Mouse (Mus musculus): ENCODE data around the gene Ehbp1. TPM values are rescaled to one million over a fixed set of nuclear protein-coding genes. Genes with fewer than 3 reads are reported as not detected.

Gene Ehbp1
- polyA plus RNA-seq, 1 experiment from 2014 or later: 42.7 TPM

DNA sequence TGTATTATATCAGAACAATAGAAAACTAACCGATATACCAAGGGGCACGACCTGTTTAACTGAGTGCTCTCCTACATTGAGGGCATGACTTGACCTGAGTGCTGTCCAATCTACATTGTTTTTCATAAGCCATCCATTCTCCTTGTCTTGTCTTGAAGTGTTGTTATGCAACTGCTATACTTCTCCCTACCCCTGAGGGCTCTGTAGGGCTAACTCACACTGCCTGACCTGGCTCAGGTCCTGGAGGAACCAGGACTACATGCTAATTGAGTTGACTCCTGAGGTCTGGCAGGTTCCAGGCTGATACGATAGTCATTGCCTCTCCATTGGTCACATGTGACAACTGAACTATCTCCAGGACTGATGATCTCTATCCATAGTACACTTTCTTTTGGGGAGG is 26.5 kb upstream of the Ehbp1 start:
- ATAC-seq (ENCODE audit: insufficient number of reproducible peaks, insufficient read depth, low FRiP score, low read depth): no peak

DNA sequence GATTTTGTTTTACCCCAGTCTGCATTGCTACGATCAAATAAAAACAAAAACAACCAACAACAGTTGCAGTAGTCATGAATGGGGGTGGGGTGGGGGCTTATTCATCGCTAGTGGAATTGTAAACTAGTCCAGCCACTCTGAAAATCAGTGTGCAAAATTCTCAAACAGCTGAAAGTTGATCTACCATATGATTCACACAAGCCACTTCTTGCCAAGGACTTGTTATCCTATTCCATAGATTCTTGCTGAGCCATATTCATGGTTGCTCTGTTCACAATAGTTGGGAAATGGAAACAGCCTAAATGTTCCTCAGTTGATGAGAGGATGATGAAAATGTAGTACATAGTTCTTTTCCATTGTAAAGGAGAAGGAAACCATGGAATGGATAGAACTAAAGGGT is 24.4 kb upstream of the Ehbp1 start:
- 77% methylated on average over 2 of the region's 2 CpGs for WGBS
- H3K9ac ChIP-seq (ENCODE audit: low read length): no peak overlapping the region
- H3K4me2 ChIP-seq (ENCODE audit: low read length): no peak overlapping the region
- no peaks in the 10 kb centered on the region for H3K27me3 ChIP-seq (ENCODE audit: control insufficient read depth, insufficient read depth, low read length)
- no peaks in the 10 kb centered on the region for H3K9me3 ChIP-seq (ENCODE audit: control insufficient read depth, low read length)
- no peaks in the 10 kb centered on the region for H3K36me3 ChIP-seq (ENCODE audit: control insufficient read depth, insufficient read depth, low read length)
- H3K27ac ChIP-seq (replicated peaks in 1 of 2; ENCODE audit: control insufficient read depth in 1 of 2, insufficient read depth in 1 of 2, low read depth in 2 of 2, low read length in 2 of 2): no peak overlapping the region
- H3K4me1 ChIP-seq (ENCODE audit: control insufficient read depth in 2 of 2, insufficient read depth in 2 of 2, low read length in 2 of 2): no peaks in the 10 kb centered on the region
- no peak overlapping the region for H3K4me3 ChIP-seq (ENCODE audit: control insufficient read depth in 1 of 2, insufficient read depth in 1 of 2, low read depth in 1 of 2, low read length in 2 of 2)
- no peak for ATAC-seq (ENCODE audit: insufficient number of reproducible peaks, insufficient read depth, low FRiP score, low read depth)

More for the DNA sequence above, 26.5 kb upstream of the Ehbp1 start:
- H3K4me3 ChIP-seq (ENCODE audit: control insufficient read depth in 1 of 2, insufficient read depth in 1 of 2, low read depth in 1 of 2, low read length in 2 of 2): no peak overlapping the region
- H3K27me3 ChIP-seq (ENCODE audit: control insufficient read depth, insufficient read depth, low read length): no peaks in the 10 kb centered on the region; the same call in 1 of the 2 replicates
- H3K9ac ChIP-seq (ENCODE audit: low read length): no peak overlapping the region
- H3K9me3 ChIP-seq (ENCODE audit: control insufficient read depth, low read length): no peaks in the 10 kb centered on the region
- no peak overlapping the region for H3K4me2 ChIP-seq (ENCODE audit: low read length)
- no peaks in the 10 kb centered on the region for H3K36me3 ChIP-seq (ENCODE audit: control insufficient read depth, insufficient read depth, low read length)
- no peak overlapping the region for H3K27ac ChIP-seq (replicated peaks in 1 of 2; ENCODE audit: control insufficient read depth in 1 of 2, insufficient read depth in 1 of 2, low read depth in 2 of 2, low read length in 2 of 2)
- 93% methylated on average over 3 of the region's 3 CpGs for WGBS
- no peaks in the 10 kb centered on the region for H3K4me1 ChIP-seq (ENCODE audit: control insufficient read depth in 2 of 2, insufficient read depth in 2 of 2, low read length in 2 of 2)

DNA sequence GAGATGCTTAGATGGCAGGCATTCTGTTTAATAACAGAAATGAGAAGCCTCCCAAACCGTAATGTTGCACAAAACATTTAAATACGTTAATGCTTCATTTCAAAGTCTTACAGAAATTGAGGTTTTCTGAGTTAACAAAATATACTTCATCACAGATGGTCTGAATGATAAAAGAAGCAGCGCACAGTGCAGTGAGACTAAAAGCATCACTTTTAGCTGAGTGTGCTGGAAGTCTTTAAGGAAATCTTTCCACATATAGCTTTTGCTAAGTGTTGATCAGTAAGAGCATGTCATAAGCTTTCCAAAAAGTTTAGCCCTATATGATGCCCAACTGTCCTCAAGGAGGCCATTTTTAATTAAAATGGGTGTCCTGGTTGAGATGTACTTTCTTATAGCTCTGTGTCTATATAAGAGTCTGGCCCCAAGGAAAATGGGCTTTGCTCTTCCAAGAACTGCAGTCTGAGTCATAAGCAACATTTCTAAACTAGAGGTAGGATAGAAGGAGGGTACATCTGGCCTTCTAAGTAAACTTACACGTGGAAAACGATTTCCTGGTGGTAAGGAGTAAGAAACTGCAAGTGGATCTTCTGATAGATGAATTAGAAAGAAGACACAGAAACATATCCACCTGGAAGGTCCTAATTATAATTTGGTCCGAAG is 12.0 kb upstream of the Ehbp1 start:
- H3K27ac ChIP-seq (replicated peaks in 1 of 2; ENCODE audit: control insufficient read depth in 1 of 2, insufficient read depth in 1 of 2, low read depth in 2 of 2, low read length in 2 of 2): no peak overlapping the region
- WGBS: 78% methylated on average over 6 of the region's 6 CpGs
- no peaks in the 10 kb centered on the region for H3K36me3 ChIP-seq (ENCODE audit: control insufficient read depth, insufficient read depth, low read length)
- no peaks in the 10 kb centered on the region for H3K27me3 ChIP-seq (ENCODE audit: control insufficient read depth, insufficient read depth, low read length)
- H3K9ac ChIP-seq (ENCODE audit: low read length): no peak overlapping the region
- H3K4me1 ChIP-seq (ENCODE audit: control insufficient read depth in 2 of 2, insufficient read depth in 2 of 2, low read length in 2 of 2): no peaks in the 10 kb centered on the region
- 0 out of 2 replicates have a peak, but pooled peaks cover 4% of the 10 kb centered on the region for H3K9me3 ChIP-seq (ENCODE audit: control insufficient read depth, low read length)
- ATAC-seq (ENCODE audit: insufficient number of reproducible peaks, insufficient read depth, low FRiP score, low read depth): no peak
- no peak overlapping the region for H3K4me3 ChIP-seq (ENCODE audit: control insufficient read depth in 1 of 2, insufficient read depth in 1 of 2, low read depth in 1 of 2, low read length in 2 of 2)
- no peak overlapping the region for H3K4me2 ChIP-seq (ENCODE audit: low read length)

DNA sequence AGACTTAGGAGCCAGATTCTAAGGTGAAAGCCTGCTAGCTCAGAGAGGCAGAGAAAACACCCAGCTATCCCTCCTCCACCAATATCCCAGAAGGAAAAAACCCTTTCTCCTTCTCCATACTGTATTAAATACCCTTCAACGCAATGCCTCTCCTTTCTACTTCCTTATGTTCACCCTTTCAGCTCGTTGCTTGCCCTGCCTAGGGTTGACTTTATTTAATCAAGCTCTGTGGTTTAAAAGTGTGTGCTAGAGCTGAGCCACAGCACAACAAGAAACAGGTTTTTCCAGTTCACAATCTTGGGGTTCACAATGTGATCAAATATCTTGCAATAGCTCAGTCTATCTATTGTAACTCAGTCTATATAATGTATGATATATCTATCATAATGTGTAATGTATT is 7.9 kb upstream of the Ehbp1 start:
- no peaks in the 10 kb centered on the region for H3K36me3 ChIP-seq (ENCODE audit: control insufficient read depth, insufficient read depth, low read length)
- ATAC-seq (ENCODE audit: insufficient number of reproducible peaks, insufficient read depth, low FRiP score, low read depth): no peak
- H3K27me3 ChIP-seq (ENCODE audit: control insufficient read depth, insufficient read depth, low read length): no peaks in the 10 kb centered on the region
- H3K4me1 ChIP-seq (ENCODE audit: control insufficient read depth in 2 of 2, insufficient read depth in 2 of 2, low read length in 2 of 2): peaks cover 0 to 5% of the 10 kb centered on the region in 2 experiments; a peak in 2 of 4 replicates
- H3K4me3 ChIP-seq (ENCODE audit: control insufficient read depth in 1 of 2, insufficient read depth in 1 of 2, low read depth in 1 of 2, low read length in 2 of 2): no peak overlapping the region
- no peak overlapping the region for H3K9ac ChIP-seq (ENCODE audit: low read length)
- 66% methylated on average over 2 of the region's 2 CpGs for WGBS
- H3K27ac ChIP-seq (replicated peaks in 1 of 2; ENCODE audit: control insufficient read depth in 1 of 2, insufficient read depth in 1 of 2, low read depth in 2 of 2, low read length in 2 of 2): no peak overlapping the region
- H3K9me3 ChIP-seq (ENCODE audit: control insufficient read depth, low read length): no peaks in the 10 kb centered on the region
- no peak overlapping the region for H3K4me2 ChIP-seq (ENCODE audit: low read length)

DNA sequence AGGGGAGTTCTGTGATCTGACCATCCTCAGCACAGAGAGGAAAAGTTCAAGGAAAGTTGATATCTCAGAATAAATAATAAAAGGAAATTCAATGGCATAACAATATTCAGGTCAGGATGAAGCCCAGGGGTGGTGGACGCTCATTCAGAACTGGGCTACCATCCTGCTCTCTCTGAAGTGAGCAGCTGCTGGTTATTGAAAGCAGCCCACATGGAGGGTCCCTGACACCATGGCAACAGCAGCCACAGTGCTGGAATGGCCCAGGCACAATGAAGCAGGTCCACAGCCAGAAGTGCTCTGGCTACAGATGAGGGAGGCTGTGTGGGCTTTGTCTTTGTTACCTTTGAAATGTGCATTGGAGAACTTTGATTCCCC is 6.4 kb upstream of the Ehbp1 start:
- no peaks in the 10 kb centered on the region for H3K36me3 ChIP-seq (ENCODE audit: control insufficient read depth, insufficient read depth, low read length)
- H3K27ac ChIP-seq (replicated peaks in 1 of 2; ENCODE audit: control insufficient read depth in 1 of 2, insufficient read depth in 1 of 2, low read depth in 2 of 2, low read length in 2 of 2): no peak overlapping the region
- no peak overlapping the region for H3K9ac ChIP-seq (ENCODE audit: low read length)
- no peak overlapping the region for H3K4me2 ChIP-seq (ENCODE audit: low read length)
- no peak overlapping the region for H3K4me3 ChIP-seq (ENCODE audit: control insufficient read depth in 1 of 2, insufficient read depth in 1 of 2, low read depth in 1 of 2, low read length in 2 of 2)
- 82% methylated on average over 1 of the region's 1 CpGs for WGBS
- ATAC-seq (ENCODE audit: insufficient number of reproducible peaks, insufficient read depth, low FRiP score, low read depth): no peak
- H3K4me1 ChIP-seq (ENCODE audit: control insufficient read depth in 2 of 2, insufficient read depth in 2 of 2, low read length in 2 of 2): peaks cover 0 to 5% of the 10 kb centered on the region in 2 experiments; a peak in 2 of 4 replicates
- H3K27me3 ChIP-seq (ENCODE audit: control insufficient read depth, insufficient read depth, low read length): no peaks in the 10 kb centered on the region
- no peaks in the 10 kb centered on the region for H3K9me3 ChIP-seq (ENCODE audit: control insufficient read depth, low read length)

DNA sequence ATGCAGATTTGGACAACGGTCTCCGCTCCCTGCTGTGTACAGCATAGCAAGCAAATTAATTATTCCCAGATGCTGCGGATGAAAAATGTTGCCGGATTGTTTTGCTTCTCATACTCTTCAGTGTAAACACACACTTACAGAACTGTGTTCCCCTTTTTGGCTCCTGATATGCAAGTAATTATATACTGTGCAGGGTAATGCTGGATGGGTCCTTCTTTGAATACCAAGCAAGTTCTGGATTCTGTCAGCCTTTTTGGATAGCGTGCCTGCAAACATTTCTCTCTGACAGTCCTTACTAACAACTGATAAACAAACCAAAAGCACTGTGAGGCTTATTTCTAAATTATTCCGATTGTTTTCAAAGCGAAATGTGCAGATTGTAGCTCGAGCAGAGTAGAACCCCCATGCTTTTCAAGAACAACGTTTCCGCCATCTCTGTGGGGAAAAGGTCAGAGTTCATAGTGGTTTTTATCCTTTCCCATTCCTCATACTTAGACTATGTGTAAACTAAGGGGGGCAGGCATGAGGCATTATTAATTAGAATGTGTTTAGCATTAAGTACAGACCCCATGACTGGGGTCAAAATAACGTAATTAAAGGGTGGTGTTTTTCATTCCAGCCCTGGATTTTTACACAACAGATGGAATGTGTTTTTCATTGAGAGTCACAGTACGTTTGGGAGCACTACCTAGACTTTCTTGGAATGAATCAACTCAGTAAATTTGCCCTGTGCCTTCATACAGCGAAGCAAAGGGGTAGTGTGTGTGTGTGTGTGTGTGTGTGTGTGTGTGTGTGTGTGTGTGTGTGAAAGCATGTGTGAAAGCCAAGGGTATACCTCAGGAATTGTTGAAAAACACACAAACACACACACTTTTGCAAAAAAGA is 5.8 kb upstream of the Ehbp1 start:
- H3K9me3 ChIP-seq (ENCODE audit: control insufficient read depth, low read length): no peaks in the 10 kb centered on the region
- WGBS: 62% methylated on average over 13 of the region's 13 CpGs
- peaks cover 1 to 7% of the 10 kb centered on the region in 2 experiments; a peak in 3 of 4 replicates for H3K4me1 ChIP-seq (ENCODE audit: control insufficient read depth in 2 of 2, insufficient read depth in 2 of 2, low read length in 2 of 2)
- no peaks in the 10 kb centered on the region for H3K36me3 ChIP-seq (ENCODE audit: control insufficient read depth, insufficient read depth, low read length)
- H3K4me3 ChIP-seq (ENCODE audit: control insufficient read depth in 1 of 2, insufficient read depth in 1 of 2, low read depth in 1 of 2, low read length in 2 of 2): no peak overlapping the region
- ATAC-seq (ENCODE audit: insufficient number of reproducible peaks, insufficient read depth, low FRiP score, low read depth): no peak
- H3K9ac ChIP-seq (ENCODE audit: low read length): no peak overlapping the region
- no peak overlapping the region for H3K27ac ChIP-seq (replicated peaks in 1 of 2; ENCODE audit: control insufficient read depth in 1 of 2, insufficient read depth in 1 of 2, low read depth in 2 of 2, low read length in 2 of 2)
- H3K4me2 ChIP-seq (ENCODE audit: low read length): no peak overlapping the region
- no peaks in the 10 kb centered on the region for H3K27me3 ChIP-seq (ENCODE audit: control insufficient read depth, insufficient read depth, low read length)

DNA sequence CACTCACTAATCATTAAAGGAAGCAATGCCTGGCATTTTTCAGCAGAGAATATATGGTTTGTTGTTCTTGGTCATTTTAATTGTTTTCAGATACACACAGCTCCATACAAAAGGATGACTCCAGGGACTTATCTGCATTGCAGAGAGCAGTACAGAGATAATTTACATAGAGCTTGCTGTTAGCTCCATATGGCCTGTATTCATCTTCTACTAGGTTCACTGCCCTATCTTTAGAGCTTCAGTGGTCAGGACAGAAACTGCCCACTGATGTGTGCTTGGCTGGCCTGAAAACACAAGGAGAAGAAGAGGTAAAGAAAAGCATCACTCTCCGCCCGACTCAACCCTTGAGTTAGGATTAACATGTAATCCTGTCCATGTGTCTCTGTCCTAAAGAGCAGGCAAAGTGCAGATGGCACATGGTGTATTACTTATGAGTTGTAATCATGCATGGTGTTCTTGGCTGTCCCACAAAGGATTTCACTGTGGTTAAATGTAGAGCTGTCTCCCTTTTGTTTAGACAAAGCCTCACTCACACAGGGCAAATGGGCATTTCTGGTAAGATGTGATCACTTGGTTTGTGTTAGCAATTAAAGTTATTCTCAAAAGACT is 14.7 kb downstream of the Ehbp1 start:
- Histone ChIP-seq H3K9me3 (ENCODE audit: control insufficient read depth, low read length) (no peaks in the 10 kb centered on the region), H3K36me3 (ENCODE audit: control insufficient read depth, insufficient read depth, low read length) (no peaks in the 10 kb centered on the region), H3K4me1 (ENCODE audit: control insufficient read depth in 2 of 2, insufficient read depth in 2 of 2, low read length in 2 of 2) (no peaks in the 10 kb centered on the region), H3K27me3 (ENCODE audit: control insufficient read depth, insufficient read depth, low read length) (no peaks in the 10 kb centered on the region), H3K4me2 (ENCODE audit: low read length) (no peak overlapping the region), H3K4me3 (ENCODE audit: control insufficient read depth in 1 of 2, insufficient read depth in 1 of 2, low read depth in 1 of 2, low read length in 2 of 2) (no peak overlapping the region), H3K27ac (replicated peaks in 1 of 2; ENCODE audit: control insufficient read depth in 1 of 2, insufficient read depth in 1 of 2, low read depth in 2 of 2, low read length in 2 of 2) (no peak overlapping the region), H3K9ac (ENCODE audit: low read length) (no peak overlapping the region)
- no peak for ATAC-seq (ENCODE audit: insufficient number of reproducible peaks, insufficient read depth, low FRiP score, low read depth)
- 76% methylated on average over 2 of the region's 2 CpGs for WGBS

All from heart, embryonic 14.5 days (tissue).